9 mouse cellular contexts compared by ENCODE assay signal in the genomic region with DNA sequence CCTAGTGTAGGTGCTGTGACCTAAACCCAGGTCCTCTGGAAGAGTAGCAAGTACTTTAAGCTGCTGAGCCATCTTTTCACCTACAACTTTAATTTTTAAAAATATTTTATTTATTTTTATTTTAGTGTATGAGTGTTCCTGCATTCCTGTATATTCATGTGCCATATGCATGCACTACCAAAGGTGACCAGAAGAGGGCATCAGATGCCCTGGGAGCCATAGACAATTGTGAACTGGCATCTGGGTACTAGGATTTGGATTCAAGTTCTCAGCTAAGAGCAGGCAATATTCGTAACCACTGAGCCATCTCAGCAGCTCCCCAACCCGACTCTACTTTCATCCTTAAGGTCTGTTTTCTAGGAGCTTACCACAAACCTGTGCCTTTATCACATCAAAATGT. TPM values are rescaled to one million over a fixed set of nuclear protein-coding genes. Genes with fewer than 3 reads are reported as not detected.
DNase-seq lines count a peak whose midpoint lies in the region; ATAC-seq and TF ChIP-seq lines count a peak whose summit lies in the region.
"Had no signal": no experiment of that assay in that cellular context is flagged by ENCODE, and none has a peak within 500 bp of the region (broad histone marks: within the 10 kb centered on the region; RNA-seq: fewer than 3 reads in every experiment).

No protein-coding gene starts in this region.

- peaks cover 100% of the 10 kb centered on the region for H3K36me3 ChIP-seq in lung, embryonic 14.5 days (ENCODE audit: insufficient read depth)
- H3K36me3 ChIP-seq in stomach, postnatal 0 days (ENCODE audit: control insufficient read depth, insufficient read depth, low read length) = peaks cover 73% of the 10 kb centered on the region

- ATAC-seq in lung, embryonic 14.5 days (ENCODE audit: insufficient read depth) = no peak
- no peak for ATAC-seq in stomach, postnatal 0 days (ENCODE audit: low FRiP score, low TSS enrichment)

- H3K4me2 ChIP-seq in lung, embryonic 14.5 days = no peak overlapping the region
- no peak overlapping the region for H3K4me2 ChIP-seq in stomach, postnatal 0 days (replicated peaks; ENCODE audit: low read depth)
- H3K4me2 ChIP-seq: limb, embryonic 15.5 days had no signal

- peak; percentile 16 for DNase-seq in gastrocnemius, adult 18-20 months (ENCODE audit: low spot score)
- DNase-seq in gastrocnemius, postnatal 25 days = no peak
- DNase-seq in right cerebral cortex, adult 2 months (ENCODE audit: low spot score in 2 of 2) = peak; percentile 45 to 63
- DNase-seq in right cerebral cortex, adult 18-20 months = no peak
- DNase-seq in c-Kit-positive CD71-positive TER-119-positive erythroid progenitor cells, embryonic 14.5 days (ENCODE audit: low spot score) = peak; percentile 57
- peak; percentile 42 to 70 for DNase-seq in heart, postnatal 14 days
- DNase-seq in lung, embryonic 14.5 days = peak; percentile 79
- peak; percentile 51 for DNase-seq in stomach, postnatal 0 days (ENCODE audit: low spot score)

- H3K9me3 ChIP-seq in lung, embryonic 14.5 days (ENCODE audit: low read depth, low read length) = no peaks in the 10 kb centered on the region
- H3K9me3 ChIP-seq in stomach, postnatal 0 days (ENCODE audit: control insufficient read depth, low read length) = no peaks in the 10 kb centered on the region
- H3K9me3 ChIP-seq: limb, embryonic 15.5 days had no signal

- no peaks in the 10 kb centered on the region for H3K27me3 ChIP-seq in lung, embryonic 14.5 days (ENCODE audit: insufficient read depth, low read length)
- H3K27me3 ChIP-seq in stomach, postnatal 0 days (ENCODE audit: control insufficient read depth, insufficient read depth, low read length) = no peaks in the 10 kb centered on the region
- H3K27me3 ChIP-seq: limb, embryonic 15.5 days had no signal

- H3K4me1 ChIP-seq in lung, embryonic 14.5 days (ENCODE audit: insufficient read depth) = no peaks in the 10 kb centered on the region
- no peaks in the 10 kb centered on the region for H3K4me1 ChIP-seq in stomach, postnatal 0 days (replicated peaks; ENCODE audit: control insufficient read depth, insufficient read depth)
- H3K4me1 ChIP-seq: limb, embryonic 15.5 days had no signal

- H3K9ac ChIP-seq in lung, embryonic 14.5 days = no peak overlapping the region
- H3K9ac ChIP-seq in stomach, postnatal 0 days (ENCODE audit: low read length) = no peak overlapping the region
- H3K9ac ChIP-seq: limb, embryonic 15.5 days had no signal

- H3K27ac ChIP-seq in lung, embryonic 14.5 days (ENCODE audit: low read depth) = no peak overlapping the region
- H3K27ac ChIP-seq in stomach, postnatal 0 days (replicated peaks) = no peak overlapping the region
- H3K27ac ChIP-seq: limb, embryonic 15.5 days had no signal

- intact Hi-C loops in heart, postnatal 14 days (cut with DNase I) = loop anchor here (2.0 kb wide), 1 partner anchor 412 kb away; no protein-coding TSS in a partner anchor

- peak; percentile 84 for TF ChIP-seq CTCF in lung, embryonic 14.5 days (IDR thresholded peaks at IDR 0.05; ENCODE audit: low read depth)
- TF ChIP-seq CTCF in stomach, postnatal 0 days (IDR thresholded peaks at IDR 0.05; ENCODE audit: low read depth) = peak; percentile 84

- no peak for TF ChIP-seq EP300 in stomach, postnatal 0 days (optimal IDR thresholded peaks at IDR 0.05)

- WGBS in lung, embryonic 14.5 days = 77% methylated on average over 2 of the region's 2 CpGs
- 62% methylated on average over 2 of the region's 2 CpGs for WGBS in stomach, postnatal 0 days

- no peak overlapping the region for H3K4me3 ChIP-seq in lung, embryonic 14.5 days (ENCODE audit: low read depth, low read length)
- no peak overlapping the region for H3K4me3 ChIP-seq in stomach, postnatal 0 days (ENCODE audit: low read depth, low read length)
- H3K4me3 ChIP-seq: limb, embryonic 15.5 days had no signal

RNA-seq across cellular contexts. Expression of a gene that starts 32.7 kb away (rescaled TPM):
- total RNA-seq in gastrocnemius, adult 18-20 months (2021) = 10 to 100 TPM; 27.9 to 32.2 TPM
- 10 to 100 TPM; 28.4 to 29.0 TPM for total RNA-seq in gastrocnemius, postnatal 25 days (2021)
- 10 to 100 TPM; 68.4 to 72.4 TPM for total RNA-seq in heart, postnatal 14 days (2021)
- polyA plus RNA-seq in lung, embryonic 14.5 days (2014; fragmentation: Nextera tagmentation; extraction: Ambion mirVana) = 33.5 and 37.0 TPM in 2 replicates
- polyA plus RNA-seq in stomach, postnatal 0 days (2015; fragmentation: Nextera tagmentation; extraction: Ambion mirVana) = 6.3 and 6.6 TPM in 2 replicates

RNA-seq across cellular contexts. Expression of a gene that starts 32.8 kb away (rescaled TPM):
- total RNA-seq in gastrocnemius, adult 18-20 months (2021) = 1 to 10 TPM; 7.0 to 7.1 TPM
- 1 to 10 TPM; 4.7 to 9.0 TPM for total RNA-seq in gastrocnemius, postnatal 25 days (2021)
- total RNA-seq in heart, postnatal 14 days (2021) = 10 to 100 TPM; 11.7 to 15.2 TPM
- 10.1 and 10.9 TPM in 2 replicates for polyA plus RNA-seq in lung, embryonic 14.5 days (2014; fragmentation: Nextera tagmentation; extraction: Ambion mirVana)
- 2.1 and 2.4 TPM in 2 replicates for polyA plus RNA-seq in stomach, postnatal 0 days (2015; fragmentation: Nextera tagmentation; extraction: Ambion mirVana)

Comparison
In these comparisons a context has a peak if more than half of its experiments do, and no peak if none do; other contexts are left out.
1. DNase-seq: peak in gastrocnemius, adult 18-20 months (single experiment), right cerebral cortex, adult 2 months (2 of 2), c-Kit-positive CD71-positive TER-119-positive erythroid progenitor cells, embryonic 14.5 days (single experiment), heart, postnatal 14 days (2 of 2), lung, embryonic 14.5 days (single experiment) and stomach, postnatal 0 days (single experiment); none in gastrocnemius, postnatal 25 days (single experiment) and right cerebral cortex, adult 18-20 months (single experiment).